Mouse (Mus musculus) heart, postnatal 10 days (tissue): ENCODE measurements around the gene Vangl2. TPM values are rescaled to one million over a fixed set of nuclear protein-coding genes. Genes with fewer than 3 reads are reported as not detected.
"Not testable (repeated sequence)": the region's sequence is repeated elsewhere in the genome, so short reads cannot be mapped to it uniquely, and the experiment has no call there.

ENCODE experiments used
- DNase-seq, 2 experiments: peaks; one replicate each; pipeline ENCODE4 v3.0.0; 2021
- intact Hi-C: fragments of 180-260 bp; cut with DNase I; formaldehyde crosslinking; loops from one replicate; pipeline ENCODE4 v1.15.1; 2025
- total RNA-seq, 2 experiments: library from RNA; stranded (reverse); gene quantifications; 2 replicates each; pipeline ENCODE4 v1.2.3; 2021

Gene Vangl2
- total RNA-seq, 2 experiments from 2014 or later = 7.5 to 7.6 TPM

GRCm38 (mm10) chr1:171975831-171976230 is 52.4 kb downstream of the Vangl2 start:
- intact Hi-C loops = no loop called here
- DNase-seq = no peak

- no peak for DNase-seq
- intact Hi-C loops = no loop called here
These were observed 52.9 kb downstream of the Vangl2 start for GRCm38 (mm10) chr1:171975377-171975776.

GRCm38 (mm10) chr1:171974361-171974760 is 53.9 kb downstream of the Vangl2 start:
- intact Hi-C loops, DNase-seq: not testable (repeated sequence)

- DNase-seq = no peak
- intact Hi-C loops = no loop called here
These were observed 57.2 kb downstream of the Vangl2 start for GRCm38 (mm10) chr1:171970854-171971586.

- intact Hi-C loops = no loop called here
- no peak for DNase-seq
These were observed 59.0 kb downstream of the Vangl2 start for GRCm38 (mm10) chr1:171969221-171969620.

GRCm38 (mm10) chr1:171966054-171966790 is 62.0 kb downstream of the Vangl2 start:
- no peak for DNase-seq
- intact Hi-C loops = no loop called here

- intact Hi-C loops = no loop called here
- DNase-seq = no peak
These were observed 64.6 kb downstream of the Vangl2 start for GRCm38 (mm10) chr1:171963613-171964012.

GRCm38 (mm10) chr1:171961704-171962103 is 66.5 kb downstream of the Vangl2 start:
- intact Hi-C loops = no loop called here
- DNase-seq = no peak

GRCm38 (mm10) chr1:171960726-171961125 is 67.5 kb downstream of the Vangl2 start:
- DNase-seq = no peak
- intact Hi-C loops = no loop called here

- intact Hi-C loops = no loop called here
- DNase-seq = no peak
These were observed 70.8 kb downstream of the Vangl2 start for GRCm38 (mm10) chr1:171957411-171957810.

GRCm38 (mm10) chr1:171955071-171955470 is 73.2 kb downstream of the Vangl2 start:
- intact Hi-C loops = no loop called here
- no peak for DNase-seq

Other genes with a start within 250 kb of the Vangl2 start
- gene Cd84, start 188.7 kb downstream of the Vangl2 start, total RNA-seq = 1 to 10 TPM; 1.8 to 2.5 TPM
- under 1 TPM; 0.10 to 0.17 TPM for gene Gm10521, start 132.8 kb downstream of the Vangl2 start, total RNA-seq
- under 1 TPM; 0.42 to 0.84 TPM for gene Slamf6, start 110.9 kb downstream of the Vangl2 start, total RNA-seq
- not detected for gene Nhlh1, start 29.1 kb upstream of the Vangl2 start, total RNA-seq
- 100 to 1,000 TPM; 136 to 150 TPM for gene Copa, start 54.1 kb upstream of the Vangl2 start, total RNA-seq
- gene Ncstn, start 54.4 kb upstream of the Vangl2 start, total RNA-seq = 10 to 100 TPM; 68.0 to 68.9 TPM
- gene Pex19, start 98.3 kb upstream of the Vangl2 start, total RNA-seq = 100 to 1,000 TPM; 145 to 153 TPM
- 100 to 1,000 TPM; 119 to 130 TPM for gene Dcaf8, start 119.6 kb upstream of the Vangl2 start, total RNA-seq
- gene Pea15a, start 178.4 kb upstream of the Vangl2 start, total RNA-seq = 100 to 1,000 TPM; 111 to 121 TPM
- gene Casq1, start 191.4 kb upstream of the Vangl2 start, total RNA-seq = 1 to 10 TPM; 6.6 to 9.1 TPM
- not detected for gene Atp1a4, start 230.0 kb upstream of the Vangl2 start, total RNA-seq
- gene Igsf8, start 233.2 kb upstream of the Vangl2 start, total RNA-seq = 10 to 100 TPM; 13.6 to 17.1 TPM